Mouse (Mus musculus): ENCODE data around the gene Ntn1. TPM values are rescaled to one million over a fixed set of nuclear protein-coding genes. Genes with fewer than 3 reads are reported as not detected.

Ntn1 gene
- polyA plus RNA-seq, 1 experiment, result 62.8 TPM

GRCm38 (mm10) chr11:68164408-68164807 is 236.2 kb downstream of the Ntn1 start:
- no peak for TF ChIP-seq CTCF (IDR thresholded peaks at IDR 0.05; ENCODE audit: borderline replicate concordance, extremely low read depth, insufficient read depth, insufficient read length)
- no peak for TF ChIP-seq POLR2A (IDR thresholded peaks at IDR 0.05; ENCODE audit: borderline replicate concordance, extremely low read depth, insufficient read depth, insufficient read length, poor library complexity, severe bottlenecking)
- peak; percentile 35 for DNase-seq (ENCODE audit: low read depth)

- no peak for TF ChIP-seq POLR2A (IDR thresholded peaks at IDR 0.05; ENCODE audit: borderline replicate concordance, extremely low read depth, insufficient read depth, insufficient read length, poor library complexity, severe bottlenecking)
- TF ChIP-seq CTCF (IDR thresholded peaks at IDR 0.05; ENCODE audit: borderline replicate concordance, extremely low read depth, insufficient read depth, insufficient read length), result no peak
- DNase-seq (ENCODE audit: low read depth), result peak; percentile 82
These were observed 240.8 kb downstream of the Ntn1 start for GRCm38 (mm10) chr11:68159867-68160266.

Other genes with a start within 250 kb of the Ntn1 start
- gene Pik3r5, start 31.3 kb upstream of the Ntn1 start, polyA plus RNA-seq (2012; rRNA removed), result 0.32 and 0.74 TPM in 2 replicates
- 2.2 and 2.4 TPM in 2 replicates for gene Pik3r6, start 102.2 kb upstream of the Ntn1 start, polyA plus RNA-seq (2012; rRNA removed)
- 0.06 and 0.10 TPM in 2 replicates for gene Mfsd6l, start 155.4 kb upstream of the Ntn1 start, polyA plus RNA-seq (2012; rRNA removed)
- gene Ccdc42, start 186.2 kb upstream of the Ntn1 start, polyA plus RNA-seq (2012; rRNA removed), result 0.21 and 0.37 TPM in 2 replicates